ENCODE assay signal across 11 mouse cellular contexts in the genomic region with DNA sequence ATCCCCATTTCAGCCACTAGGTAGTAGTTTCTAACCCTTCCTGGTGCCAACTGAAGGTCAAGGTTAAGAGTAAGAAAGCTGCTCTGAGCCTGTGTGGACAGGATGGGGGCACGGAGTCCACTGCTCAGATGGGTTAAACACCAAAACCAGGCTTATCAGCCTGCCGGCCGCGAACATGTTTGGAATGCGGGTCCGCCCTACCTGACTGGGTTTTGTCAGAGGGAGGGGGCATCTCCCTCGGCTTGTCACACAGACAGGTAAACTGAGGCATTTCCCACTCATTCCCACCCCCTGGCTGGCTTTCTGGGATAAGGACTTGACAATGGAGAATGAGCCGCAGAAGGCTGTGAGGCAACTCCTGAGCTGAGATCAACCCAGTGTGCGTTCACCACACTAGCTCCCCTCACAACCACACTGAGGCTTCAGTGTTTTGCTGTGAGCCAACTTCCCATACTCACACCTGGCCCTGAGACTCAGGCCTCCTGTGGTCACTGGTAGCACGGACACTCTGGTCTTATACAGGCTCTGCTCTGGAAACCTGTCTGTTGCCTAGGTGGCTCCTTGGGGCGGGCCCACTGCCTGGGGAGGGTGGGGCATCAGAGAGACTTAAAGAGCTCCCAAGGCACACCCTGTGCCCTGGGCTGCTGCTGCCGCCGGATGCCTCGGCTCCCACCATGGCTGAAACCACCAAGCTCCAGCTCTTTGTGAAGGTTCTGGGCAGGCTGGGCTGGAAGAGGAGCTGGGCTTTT. TPM values are rescaled to one million over a fixed set of nuclear protein-coding genes. Genes with fewer than 3 reads are reported as not detected.
DNase-seq lines count a peak whose midpoint lies in the region; ATAC-seq and TF ChIP-seq lines count a peak whose summit lies in the region.
"Had no signal": no experiment of that assay in that cellular context is flagged by ENCODE, and none has a peak within 500 bp of the region (broad histone marks: within the 10 kb centered on the region; RNA-seq: fewer than 3 reads in every experiment).

Clic3 (plus strand) TSS at position 634 of the 749 bp plus-strand sequence.

- H3K4me2 ChIP-seq in midbrain, embryonic 12.5 days (replicated peaks): no peak within 1 kb of the TSS
- no peak within 1 kb of the TSS for H3K4me2 ChIP-seq in midbrain, embryonic 13.5 days (replicated peaks)
- no peak within 1 kb of the TSS for H3K4me2 ChIP-seq in limb, embryonic 15.5 days
- H3K4me2 ChIP-seq in myocyte (ENCODE audit: low read depth): peak within 1 kb of the TSS; percentile 53
- H3K4me2 ChIP-seq: heart, embryonic 12.5 days had no signal

- no peaks in the 10 kb centered on the region for H3K9me3 ChIP-seq in midbrain, embryonic 12.5 days
- H3K9me3 ChIP-seq in midbrain, embryonic 13.5 days: no peaks in the 10 kb centered on the region
- no peaks in the 10 kb centered on the region for H3K9me3 ChIP-seq in limb, embryonic 15.5 days
- H3K9me3 ChIP-seq: heart, embryonic 12.5 days had no signal

- H3ac ChIP-seq in myocyte (ENCODE audit: control insufficient read depth, insufficient read length): no peak within 1 kb of the TSS

- 65% methylated on average over 14 of the region's 14 CpGs for WGBS in midbrain, embryonic 12.5 days
- WGBS in midbrain, embryonic 13.5 days: 70% methylated on average over 14 of the region's 14 CpGs
- 54% methylated on average over 14 of the region's 14 CpGs for WGBS in limb, embryonic 15.5 days

- peaks cover 15% of the 10 kb centered on the region for H3K4me1 ChIP-seq in midbrain, embryonic 12.5 days
- H3K4me1 ChIP-seq in midbrain, embryonic 13.5 days (replicated peaks): peaks cover 23% of the 10 kb centered on the region
- H3K4me1 ChIP-seq in limb, embryonic 15.5 days: peaks cover 30% of the 10 kb centered on the region

- no peak for ATAC-seq in midbrain, embryonic 12.5 days (ENCODE audit: low FRiP score, low read depth)
- ATAC-seq in midbrain, embryonic 13.5 days: no peak
- no peak for ATAC-seq in limb, embryonic 15.5 days (ENCODE audit: insufficient number of reproducible peaks, low FRiP score, low TSS enrichment, low read depth)

- H3K27ac ChIP-seq in midbrain, embryonic 12.5 days (replicated peaks): no peak within 1 kb of the TSS
- H3K27ac ChIP-seq in midbrain, embryonic 13.5 days: no peak within 1 kb of the TSS
- H3K27ac ChIP-seq in limb, embryonic 15.5 days: no peak within 1 kb of the TSS
- no peak within 1 kb of the TSS for H3K27ac ChIP-seq in gastrocnemius, adult 2 months

- TF ChIP-seq CTCF in gastrocnemius, adult 2 months (IDR thresholded peaks at IDR 0.05): no peak

- H3K36me3 ChIP-seq in midbrain, embryonic 12.5 days: peaks cover 14% of the 10 kb centered on the region
- H3K36me3 ChIP-seq in midbrain, embryonic 13.5 days: peaks cover 23% of the 10 kb centered on the region
- peaks cover 17% of the 10 kb centered on the region for H3K36me3 ChIP-seq in limb, embryonic 15.5 days
- no peaks in the 10 kb centered on the region for H3K36me3 ChIP-seq in myocyte (ENCODE audit: control insufficient read depth, insufficient read depth)

- H3K9ac ChIP-seq in midbrain, embryonic 12.5 days (replicated peaks): 0 out of 2 replicates have a peak within 1 kb of the TSS, but pooled peaks have one; percentile 17
- H3K9ac ChIP-seq in midbrain, embryonic 13.5 days (replicated peaks): no peak within 1 kb of the TSS
- H3K9ac ChIP-seq in limb, embryonic 15.5 days: no peak within 1 kb of the TSS
- H3K9ac ChIP-seq: heart, embryonic 12.5 days had no signal

- intact Hi-C loops in gastrocnemius, adult 2 months (cut with DNase I): no loop called here
- intact Hi-C loops in left cerebral cortex, postnatal 14 days (cut with DNase I): no loop called here

- TF ChIP-seq POLR2A in myocyte (IDR thresholded peaks at IDR 0.05; ENCODE audit: insufficient read length, low read depth): peak; percentile 15

- H3K79me2 ChIP-seq in myocyte (ENCODE audit: control insufficient read depth, insufficient read depth): no peaks in the 10 kb centered on the region

- H3K4me3 ChIP-seq in midbrain, embryonic 12.5 days: no peak within 1 kb of the TSS
- no peak within 1 kb of the TSS for H3K4me3 ChIP-seq in midbrain, embryonic 13.5 days (replicated peaks)
- no peak within 1 kb of the TSS for H3K4me3 ChIP-seq in limb, embryonic 15.5 days
- no peak within 1 kb of the TSS for H3K4me3 ChIP-seq in myocyte
- no peak within 1 kb of the TSS for H3K4me3 ChIP-seq in gastrocnemius, adult 2 months
- H3K4me3 ChIP-seq: erythroblast, embryonic 14.5 days; heart, embryonic 12.5 days had no signal

- DNase-seq in cerebellum, adult 9-10 months: peak; percentile 52
- no peak for DNase-seq in cerebellum, adult 11 months
- no peak for DNase-seq in gastrocnemius, adult 2 months
- no peak for DNase-seq in left cerebral cortex, postnatal 14 days (ENCODE audit: low spot score in 2 of 2)

- H3K27me3 ChIP-seq in midbrain, embryonic 12.5 days: no peaks in the 10 kb centered on the region; the same call in 1 of the 2 replicates
- no peaks in the 10 kb centered on the region for H3K27me3 ChIP-seq in midbrain, embryonic 13.5 days
- H3K27me3 ChIP-seq in limb, embryonic 15.5 days: no peaks in the 10 kb centered on the region
- H3K27me3 ChIP-seq in myocyte (ENCODE audit: control insufficient read depth, insufficient read depth, insufficient read length): no peaks in the 10 kb centered on the region
- H3K27me3 ChIP-seq: heart, embryonic 12.5 days had no signal

TF ChIP-seq in myocyte, 11 proteins besides CTCF, POLR2A, EP300 and RAD21:
- no peak for TF ChIP-seq MAX (IDR thresholded peaks at IDR 0.05; ENCODE audit: low read depth)
- no peak for TF ChIP-seq MYOD1 (IDR thresholded peaks at IDR 0.05; ENCODE audit: control insufficient read depth in 1 of 3, insufficient read length in 2 of 3, low read depth in 2 of 3)
- TF ChIP-seq SRF (IDR thresholded peaks at IDR 0.05; ENCODE audit: control insufficient read depth, insufficient read length, low read depth): no peak
- TF ChIP-seq CEBPB (IDR thresholded peaks at IDR 0.05; ENCODE audit: insufficient read depth, poor library complexity, severe bottlenecking): no peak
- TF ChIP-seq TCF12 (IDR thresholded peaks at IDR 0.05; ENCODE audit: insufficient read depth, poor library complexity, severe bottlenecking): no peak
- TF ChIP-seq USF1 (IDR thresholded peaks at IDR 0.05; ENCODE audit: low read depth): no peak

RNA-seq across cellular contexts. Expression of gene Clic3, which starts in this region (rescaled TPM):
- 2.5 and 2.9 TPM in 2 replicates for polyA plus RNA-seq in midbrain, embryonic 12.5 days (2016; fragmentation: Nextera tagmentation; extraction: Ambion mirVana)
- 2.7 and 4.0 TPM in 2 replicates for polyA plus RNA-seq in midbrain, embryonic 13.5 days (2015; fragmentation: Nextera tagmentation; extraction: Ambion mirVana)
- 99.3 and 111 TPM in 2 replicates for polyA plus RNA-seq in limb, embryonic 15.5 days (2015; fragmentation: Nextera tagmentation; extraction: Ambion mirVana)
- polyA plus RNA-seq in myocyte (2012; fragmentation: generic; extraction: Trizol): 13.5 TPM
- total RNA-seq in gastrocnemius, adult 2 months (2021): 1 to 10 TPM in 1 of 2 experiments, under 1 TPM in 1; 0.31 to 1.1 TPM
- 1 to 10 TPM in 1 of 2 experiments, under 1 TPM in 1; 0.59 to 1.2 TPM for total RNA-seq in left cerebral cortex, postnatal 14 days (2021)
- total RNA-seq: common myeloid progenitor, adult 5-6 weeks had no signal
- polyA plus RNA-seq: erythroblast, embryonic 14.5 days had no signal
